ENCODE assay signal across 8 mouse cellular contexts in the genomic region with DNA sequence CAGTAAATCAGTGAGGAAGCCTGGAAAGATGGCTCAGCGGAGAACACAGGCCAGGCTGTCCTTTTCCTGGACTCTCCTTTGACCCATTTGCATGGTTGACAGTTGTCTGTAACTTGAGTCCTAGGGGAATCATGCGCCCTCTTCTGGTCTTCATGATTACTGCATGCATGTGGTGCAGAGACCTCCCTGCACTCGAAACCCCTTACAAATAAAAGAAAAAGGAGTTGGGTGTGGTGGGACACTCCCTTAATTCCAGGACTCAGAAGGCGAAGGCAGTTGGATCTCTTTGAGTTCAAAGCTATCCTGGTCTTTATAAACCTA. TPM values are rescaled to one million over a fixed set of nuclear protein-coding genes. Genes with fewer than 3 reads are reported as not detected.
DNase-seq lines count a peak whose midpoint lies in the region; ATAC-seq and TF ChIP-seq lines count a peak whose summit lies in the region.

No protein-coding gene starts in this region.

- peak overlapping the region; percentile 51 for H3K4me2 ChIP-seq in hindbrain, embryonic 11.5 days (replicated peaks; ENCODE audit: low read depth, low read length)
- peak overlapping the region; percentile 78 for H3K4me2 ChIP-seq in lung, postnatal 0 days (replicated peaks; ENCODE audit: low read depth, low read length)

- H3K36me3 ChIP-seq in hindbrain, embryonic 11.5 days (ENCODE audit: control insufficient read depth, insufficient read depth, low read length): peaks cover 4% of the 10 kb centered on the region; the same call in 1 of the 2 replicates
- H3K36me3 ChIP-seq in lung, postnatal 0 days (ENCODE audit: insufficient read depth, low read length): peaks cover 9% of the 10 kb centered on the region; the same call in 1 of the 2 replicates

- peaks cover 4% of the 10 kb centered on the region; the same call in 1 of the 2 replicates for H3K4me1 ChIP-seq in hindbrain, embryonic 11.5 days (replicated peaks; ENCODE audit: control insufficient read depth, insufficient read depth, low read length)
- H3K4me1 ChIP-seq in lung, postnatal 0 days (ENCODE audit: insufficient read depth, low read depth, low read length): 0 out of 2 replicates have a peak, but pooled peaks cover 3% of the 10 kb centered on the region

- CTCF ChIA-PET in Patski (lab: Charles Lee): interaction anchor here (0.8 to 2.0 kb wide), 7 partner anchors 8 to 27 kb away, joined by 3 to 8 read pairs (median 4); partner anchors contain the start of gene Arhgap9

- H3K9me3 ChIP-seq in hindbrain, embryonic 11.5 days (ENCODE audit: control insufficient read depth, low read length): no peaks in the 10 kb centered on the region
- H3K9me3 ChIP-seq in lung, postnatal 0 days (ENCODE audit: low read length): no peaks in the 10 kb centered on the region

- no peak for TF ChIP-seq CTCF in Patski (IDR thresholded peaks at IDR 0.05)
- TF ChIP-seq CTCF in lung, postnatal 0 days (IDR thresholded peaks at IDR 0.05): peak; percentile 92

- H3K9ac ChIP-seq in hindbrain, embryonic 11.5 days (ENCODE audit: low read depth, low read length): no peak overlapping the region
- peak overlapping the region; percentile 77; the same call in 1 of the 2 replicates for H3K9ac ChIP-seq in lung, postnatal 0 days (replicated peaks; ENCODE audit: low read depth)

- H3K27ac ChIP-seq in hindbrain, embryonic 11.5 days (ENCODE audit: low read depth, low read length): no peak overlapping the region
- H3K27ac ChIP-seq in lung, postnatal 0 days (ENCODE audit: low read length): peak overlapping the region; percentile 75

- ATAC-seq in Patski: peak; percentile 40
- peak; percentile 66 for ATAC-seq in hindbrain, embryonic 11.5 days (ENCODE audit: low FRiP score)
- peak; percentile 66 for ATAC-seq in lung, postnatal 0 days

- in situ Hi-C loops in Patski (cut with MboI; ENCODE audit: low pct_unique_long_range_greater_than_20kb): no loop called here

- H3K4me3 ChIP-seq in hindbrain, embryonic 11.5 days (ENCODE audit: low read depth, low read length): peak overlapping the region; percentile 85
- peak overlapping the region; percentile 80 for H3K4me3 ChIP-seq in lung, postnatal 0 days (ENCODE audit: low read depth, low read length)

- no peak for DNase-seq in Patski (ENCODE audit: low read depth, low spot score)
- DNase-seq in cerebellum, adult 9-11 months: peak; percentile 84
- peak; percentile 56 to 87 for DNase-seq in frontal cortex, adult 2 months (ENCODE audit: extremely low spot score in 1 of 2, low spot score in 1 of 2)
- DNase-seq in hindbrain, embryonic 11.5 days (ENCODE audit: low spot score): peak; percentile 94
- peak; percentile 83 for DNase-seq in layer of hippocampus, adult 9-11 months
- DNase-seq in lung, postnatal 0 days (ENCODE audit: low spot score): peak; percentile 91
- peak; percentile 60 for DNase-seq in ovary, postnatal 10 days (ENCODE audit: low spot score)
- DNase-seq in thymus, postnatal 0 days (ENCODE audit: low spot score): peak; percentile 88

- no peaks in the 10 kb centered on the region for H3K27me3 ChIP-seq in Patski
- no peaks in the 10 kb centered on the region for H3K27me3 ChIP-seq in hindbrain, embryonic 11.5 days (ENCODE audit: control insufficient read depth, insufficient read depth, low read length)
- H3K27me3 ChIP-seq in lung, postnatal 0 days (replicated peaks; ENCODE audit: insufficient read depth, low read length): no peaks in the 10 kb centered on the region

- POLR2A ChIA-PET in Patski (lab: Charles Lee): interaction anchor here (1.5 kb wide), 1 partner anchor 18 kb away, joined by 3 read pairs; no protein-coding TSS in a partner anchor

- TF ChIP-seq EP300 in lung, postnatal 0 days (IDR thresholded peaks at IDR 0.05): peak; percentile 44; the same call in 1 of the 2 replicates

- 5% methylated on average over 4 of the region's 4 CpGs for WGBS in hindbrain, embryonic 11.5 days
- WGBS in lung, postnatal 0 days: 2% methylated on average over 4 of the region's 4 CpGs

RNA-seq across cellular contexts. Expression of gene Mars, which starts 0.7 kb away (rescaled TPM):
- 152 TPM for polyA plus RNA-seq in Patski (2021)
- 63.1 and 81.8 TPM in 2 replicates for polyA plus RNA-seq in frontal cortex, adult 2 months (2012; rRNA removed)
- 173 and 179 TPM in 2 replicates for polyA plus RNA-seq in hindbrain, embryonic 11.5 days (2014; fragmentation: Nextera tagmentation; extraction: Ambion mirVana)
- polyA plus RNA-seq in lung, postnatal 0 days (2015; fragmentation: Nextera tagmentation; extraction: Ambion mirVana): 61.1 and 63.1 TPM in 2 replicates
- 110 and 122 TPM in 2 replicates for polyA plus RNA-seq in thymus, postnatal 0 days (2015; fragmentation: Nextera tagmentation; extraction: Ambion mirVana)

RNA-seq across cellular contexts. Expression of gene Arhgap9, which starts 9.4 kb away (rescaled TPM):
- polyA plus RNA-seq in Patski (2021): not detected
- 1.1 and 1.3 TPM in 2 replicates for polyA plus RNA-seq in frontal cortex, adult 2 months (2012; rRNA removed)
- polyA plus RNA-seq in hindbrain, embryonic 11.5 days (2014; fragmentation: Nextera tagmentation; extraction: Ambion mirVana): 1.1 and 2.2 TPM in 2 replicates
- 8.5 TPM in 2 replicates for polyA plus RNA-seq in lung, postnatal 0 days (2015; fragmentation: Nextera tagmentation; extraction: Ambion mirVana)
- 107 and 127 TPM in 2 replicates for polyA plus RNA-seq in thymus, postnatal 0 days (2015; fragmentation: Nextera tagmentation; extraction: Ambion mirVana)

RNA-seq across cellular contexts. Expression of gene Mbd6, which starts 23.5 kb away (rescaled TPM):
- 55.1 TPM for polyA plus RNA-seq in Patski (2021)
- 50.0 and 51.5 TPM in 2 replicates for polyA plus RNA-seq in frontal cortex, adult 2 months (2012; rRNA removed)
- 14.2 and 17.5 TPM in 2 replicates for polyA plus RNA-seq in hindbrain, embryonic 11.5 days (2014; fragmentation: Nextera tagmentation; extraction: Ambion mirVana)
- 13.5 and 14.2 TPM in 2 replicates for polyA plus RNA-seq in lung, postnatal 0 days (2015; fragmentation: Nextera tagmentation; extraction: Ambion mirVana)
- polyA plus RNA-seq in thymus, postnatal 0 days (2015; fragmentation: Nextera tagmentation; extraction: Ambion mirVana): 10.3 and 13.8 TPM in 2 replicates

RNA-seq across cellular contexts. Expression of gene Gli1, which starts 29.5 kb away (rescaled TPM):
- polyA plus RNA-seq in Patski (2021): 0.23 TPM
- 2.0 and 3.2 TPM in 2 replicates for polyA plus RNA-seq in frontal cortex, adult 2 months (2012; rRNA removed)
- polyA plus RNA-seq in hindbrain, embryonic 11.5 days (2014; fragmentation: Nextera tagmentation; extraction: Ambion mirVana): 3.0 and 3.2 TPM in 2 replicates
- 4.2 and 5.2 TPM in 2 replicates for polyA plus RNA-seq in lung, postnatal 0 days (2015; fragmentation: Nextera tagmentation; extraction: Ambion mirVana)
- 0.13 and 0.14 TPM in 2 replicates for polyA plus RNA-seq in thymus, postnatal 0 days (2015; fragmentation: Nextera tagmentation; extraction: Ambion mirVana)

RNA-seq across cellular contexts. Expression of gene Inhbe, which starts 41.9 kb away (rescaled TPM):
- 0.01 TPM for polyA plus RNA-seq in Patski (2021)
- 0.10 and 0.13 TPM in 2 replicates for polyA plus RNA-seq in frontal cortex, adult 2 months (2012; rRNA removed)
- polyA plus RNA-seq in hindbrain, embryonic 11.5 days (2014; fragmentation: Nextera tagmentation; extraction: Ambion mirVana): 0.05 TPM in 1 of 2 replicates, not detected in the other
- not detected in 2 replicates for polyA plus RNA-seq in lung, postnatal 0 days (2015; fragmentation: Nextera tagmentation; extraction: Ambion mirVana)
- polyA plus RNA-seq in thymus, postnatal 0 days (2015; fragmentation: Nextera tagmentation; extraction: Ambion mirVana): not detected in 2 replicates

Comparison
In these comparisons a context has a peak if more than half of its experiments do, and no peak if none do; other contexts are left out.
1. RNA of gene Arhgap9, which starts 9.4 kb away (polyA plus RNA-seq): 107 to 127 TPM in thymus, postnatal 0 days; 8.5 TPM in lung, postnatal 0 days, 1.1 to 2.2 TPM in hindbrain, embryonic 11.5 days, 1.1 to 1.3 TPM in frontal cortex, adult 2 months and not detected in Patski (single experiment); every median in the first group is over 10 times any median in the second.
2. Peak in every context shown above with its lines, with median percentiles within 50 percentile points of each other: ATAC-seq.